Mouse (Mus musculus) cerebellum, adult 2 months (tissue): ENCODE results near the gene Hmg20a.

Experiments used
- CTCF ChIP-seq: fragments of 200-500 bp; IDR thresholded peaks from 2 replicates; pipeline ENCODE4 v1.5.1; 2011; ENCODE audit warnings: low read depth, mild to moderate bottlenecking, control low read depth, low read length, moderate library complexity, borderline replicate concordance; ENCODE audit not compliant: insufficient read depth
- POLR2A ChIP-seq: fragments of 200-500 bp; IDR thresholded peaks from 2 replicates; pipeline ENCODE4 v1.6.1; 2011; ENCODE audit warnings: low read length, control low read depth, borderline replicate concordance; ENCODE audit not compliant: insufficient read depth

DNA sequence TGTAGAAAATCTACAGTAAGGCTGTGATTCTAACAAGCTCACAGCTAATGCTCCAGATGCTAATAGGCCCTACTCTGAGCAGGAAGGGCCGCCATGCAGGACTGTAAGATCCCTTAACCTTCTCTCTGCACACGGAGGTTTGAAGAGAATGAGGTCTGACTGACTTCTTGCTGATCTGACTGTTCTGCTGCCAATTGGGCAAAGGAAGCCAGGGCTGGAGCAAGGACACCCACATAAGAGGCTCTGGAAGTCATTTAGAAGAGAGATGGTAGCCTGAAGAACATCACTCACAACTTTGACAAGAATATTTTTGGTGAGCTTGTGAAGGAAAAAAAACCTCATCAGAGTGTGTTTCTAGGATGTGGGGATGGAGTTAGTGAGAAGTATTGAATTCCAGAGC lies 51.2 kb downstream of the Hmg20a start:
- TF ChIP-seq CTCF (no peak), POLR2A (no peak)
